Mouse (Mus musculus) intestine, embryonic 16.5 days (tissue): ENCODE results near the gene Apbb2. TPM values are rescaled to one million over a fixed set of nuclear protein-coding genes. Genes with fewer than 3 reads are reported as not detected.

ENCODE experiments used
- ATAC-seq: fragments of 200-750 bp; cut with Nextera tagmentation; 2 replicates; pipeline ENCODE4 v1.8.0; 2017; ENCODE audit warnings: moderate TSS enrichment, moderate library complexity
- H3K27ac ChIP-seq: fragments of 300-500 bp; sonication (generic); 2 replicates; pipeline ENCODE4 v1.5.1; 2014; ENCODE audit warnings: mild to moderate bottlenecking, low read length
- H3K27me3 ChIP-seq: fragments of 300-500 bp; sonication (generic); replicated peaks from 2 replicates; pipeline ENCODE4 v1.6.1; 2014; ENCODE audit warnings: low read length, control low read depth, mixed read lengths; ENCODE audit not compliant: control insufficient read depth, insufficient read depth
- H3K36me3 ChIP-seq: fragments of 300-500 bp; sonication (generic); 2 replicates; pipeline ENCODE4 v1.6.1; 2014; ENCODE audit warnings: low read length, control low read depth; ENCODE audit not compliant: control insufficient read depth, insufficient read depth
- H3K4me1 ChIP-seq: fragments of 300-500 bp; sonication (generic); 2 replicates; pipeline ENCODE4 v1.6.1; 2014; ENCODE audit warnings: low read length, control low read depth, mixed read lengths; ENCODE audit not compliant: control insufficient read depth, insufficient read depth
- H3K4me2 ChIP-seq: fragments of 300-500 bp; sonication (generic); 2 replicates; pipeline ENCODE4 v1.6.1; 2014; ENCODE audit warnings: low read depth, low read length, control low read depth
- H3K4me3 ChIP-seq: fragments of 300-500 bp; sonication (generic); 2 replicates; pipeline ENCODE4 v1.5.1; 2014; ENCODE audit warnings: mild to moderate bottlenecking, low read length
- H3K9ac ChIP-seq: fragments of 300-500 bp; sonication (generic); 2 replicates; pipeline ENCODE4 v1.6.1; 2014; ENCODE audit warnings: low read depth, low read length
- H3K9me3 ChIP-seq: fragments of 300-500 bp; sonication (generic); 2 replicates; pipeline ENCODE4 v1.6.1; 2016; ENCODE audit warnings: low read length, control low read depth; ENCODE audit not compliant: control insufficient read depth
- WGBS: fragments of 180-500 bp; shearing (Covaris S2); extraction: QIAGEN DNeasy Blood & Tissue Kit; methylation state at CpG from one replicate; pipeline ENCODE4 v1.1.7; 2014; 5-methylcytosine and 5-hydroxymethylcytosine counted together
- polyA plus RNA-seq: library from polyadenylated mRNA; unstranded; fragments of >200 nt; fragmentation: Nextera tagmentation; extraction: Ambion mirVana; gene quantifications from 2 replicates; pipeline ENCODE4 v1.2.1, GENCODE M21; 2015

Gene Apbb2
- polyA plus RNA-seq, 1 experiment from 2014 or later = 31.2 TPM

DNA sequence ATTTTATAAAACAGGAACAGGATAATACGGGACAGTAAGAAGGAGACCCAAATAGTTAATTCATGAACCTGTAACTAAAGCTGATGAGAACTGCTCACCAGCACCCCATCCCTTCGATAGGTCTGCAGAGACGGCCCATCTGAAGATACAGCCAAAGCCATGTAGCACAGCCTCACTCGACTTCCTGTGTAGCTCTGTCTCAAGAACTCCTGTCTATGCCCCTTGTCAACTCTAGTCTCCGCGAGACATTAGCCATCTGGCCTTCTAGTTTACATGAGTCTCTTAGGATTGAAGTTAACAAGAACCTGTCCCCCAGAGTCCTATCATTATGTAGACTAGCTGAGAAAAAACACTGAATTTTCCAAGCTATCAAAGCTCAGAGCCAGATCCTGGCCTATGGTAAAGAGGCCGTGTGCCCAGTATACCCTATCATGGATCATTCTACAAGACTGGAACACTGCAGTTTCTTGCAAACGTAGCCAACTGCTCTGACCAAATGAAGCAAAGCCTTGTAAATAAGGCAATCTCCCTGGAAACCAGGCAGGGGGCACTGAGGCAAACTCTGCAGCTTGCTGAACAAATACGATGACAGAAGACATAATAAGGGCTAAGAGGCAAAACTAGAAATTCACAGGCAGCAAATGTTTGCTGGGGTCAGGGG lies 49.3 kb downstream of the Apbb2 start:
- WGBS = 42% methylated on average over 9 of the region's 9 CpGs
- no peaks in the 10 kb centered on the region for H3K9me3 ChIP-seq
- H3K4me1 ChIP-seq = peaks cover 7% of the 10 kb centered on the region; the same call in 1 of the 2 replicates
- H3K4me3 ChIP-seq = no peak overlapping the region
- no peaks in the 10 kb centered on the region for H3K27me3 ChIP-seq
- ATAC-seq = no peak
- no peak overlapping the region for H3K4me2 ChIP-seq
- H3K36me3 ChIP-seq = no peaks in the 10 kb centered on the region
- no peak overlapping the region for H3K27ac ChIP-seq
- no peak overlapping the region for H3K9ac ChIP-seq

DNA sequence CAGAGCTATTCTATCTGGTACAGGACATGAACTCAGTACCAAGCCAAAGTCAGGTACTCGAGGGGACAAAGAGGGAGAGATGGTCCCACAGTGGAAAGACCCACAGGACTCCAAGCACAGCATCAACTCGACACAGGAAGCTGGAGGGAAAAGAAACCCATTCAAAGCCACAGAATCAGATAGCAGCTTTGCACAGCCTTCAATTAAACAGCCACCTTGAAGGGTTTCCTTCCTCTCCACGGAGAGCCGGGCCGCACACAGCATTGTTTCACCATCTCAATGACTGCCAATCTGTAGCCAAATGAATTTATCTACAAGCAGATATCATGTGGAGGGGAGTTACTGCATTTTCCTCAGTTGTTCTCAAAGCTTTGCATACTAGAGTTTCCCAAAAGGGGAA lies 50.6 kb downstream of the Apbb2 start:
- no peaks in the 10 kb centered on the region for H3K9me3 ChIP-seq
- no peak for ATAC-seq
- no peaks in the 10 kb centered on the region for H3K36me3 ChIP-seq
- no peaks in the 10 kb centered on the region for H3K27me3 ChIP-seq
- H3K4me3 ChIP-seq = no peak overlapping the region
- 65% methylated on average over 5 of the region's 5 CpGs for WGBS
- no peak overlapping the region for H3K4me2 ChIP-seq
- H3K9ac ChIP-seq = no peak overlapping the region
- H3K27ac ChIP-seq = no peak overlapping the region
- peaks cover 7% of the 10 kb centered on the region; the same call in 1 of the 2 replicates for H3K4me1 ChIP-seq

DNA sequence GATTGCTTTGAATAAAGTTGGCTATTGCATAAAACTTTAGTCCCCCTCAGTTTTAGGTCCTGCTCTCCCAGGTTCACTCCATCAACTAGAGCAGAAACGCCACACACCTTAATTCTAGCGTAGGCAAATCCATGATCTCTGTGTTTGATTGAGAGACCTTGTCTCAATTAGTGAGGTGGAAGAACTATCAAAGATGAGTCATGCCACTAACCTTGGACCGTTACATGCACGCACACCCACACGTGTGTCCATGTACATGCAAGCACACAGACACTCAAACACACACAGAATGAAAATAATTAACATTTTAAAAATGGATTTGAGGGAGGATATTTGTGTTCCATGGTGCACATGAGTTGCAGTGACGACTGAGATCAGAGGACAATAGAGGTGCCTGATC lies 51.2 kb downstream of the Apbb2 start:
- Histone ChIP-seq H3K4me2 (no peak overlapping the region), H3K27me3 (no peaks in the 10 kb centered on the region), H3K4me1 (peaks cover 7% of the 10 kb centered on the region; the same call in 1 of the 2 replicates), H3K9me3 (no peaks in the 10 kb centered on the region), H3K27ac (no peak overlapping the region), H3K36me3 (no peaks in the 10 kb centered on the region), H3K4me3 (no peak overlapping the region), H3K9ac (no peak overlapping the region)
- WGBS = 92% methylated on average over 6 of the region's 6 CpGs
- ATAC-seq = no peak

GRCm38 (mm10) chr5:66559591-66560175 lies 58.9 kb downstream of the Apbb2 start:
- ATAC-seq = peak; percentile 85
- 58% methylated on average over 8 of the region's 8 CpGs for WGBS
- Histone ChIP-seq H3K27ac (no peak overlapping the region; the same call in 1 of the 2 replicates), H3K9me3 (peaks cover 3% of the 10 kb centered on the region; the same call in 1 of the 2 replicates), H3K4me2 (no peak overlapping the region), H3K4me3 (no peak overlapping the region), H3K4me1 (peaks cover 3% of the 10 kb centered on the region), H3K36me3 (no peaks in the 10 kb centered on the region), H3K9ac (no peak overlapping the region), H3K27me3 (no peaks in the 10 kb centered on the region)

DNA sequence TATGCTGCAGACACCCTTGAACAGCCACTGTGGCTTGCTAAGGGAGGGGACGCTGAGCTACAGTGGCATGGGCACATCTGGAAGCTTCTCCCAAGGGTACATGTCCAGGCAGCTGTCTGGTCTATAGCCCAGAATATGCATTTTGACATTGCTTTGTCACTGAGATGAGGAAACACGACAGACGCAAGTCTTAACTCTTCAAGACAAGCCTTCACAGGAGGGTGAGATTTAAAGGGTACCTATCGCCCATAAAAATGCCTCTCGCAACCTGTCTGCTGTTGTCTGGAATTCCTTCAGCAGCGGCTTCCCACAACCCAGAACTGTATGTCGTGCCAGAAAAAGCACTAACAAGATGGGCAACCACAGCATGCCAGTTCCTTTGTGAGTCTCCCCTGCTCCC lies 60.5 kb downstream of the Apbb2 start:
- WGBS = 93% methylated on average over 7 of the region's 7 CpGs
- H3K27me3 ChIP-seq = no peaks in the 10 kb centered on the region
- no peaks in the 10 kb centered on the region for H3K36me3 ChIP-seq
- H3K4me3 ChIP-seq = no peak overlapping the region
- H3K9ac ChIP-seq = no peak overlapping the region
- peaks cover 11% of the 10 kb centered on the region for H3K4me1 ChIP-seq
- ATAC-seq = no peak
- H3K4me2 ChIP-seq = no peak overlapping the region
- H3K9me3 ChIP-seq = peaks cover 3% of the 10 kb centered on the region; the same call in 1 of the 2 replicates
- no peak overlapping the region for H3K27ac ChIP-seq

- Histone ChIP-seq H3K9ac (no peak overlapping the region), H3K27me3 (no peaks in the 10 kb centered on the region), H3K27ac (no peak overlapping the region), H3K4me1 (peaks cover 13% of the 10 kb centered on the region), H3K36me3 (no peaks in the 10 kb centered on the region), H3K4me2 (no peak overlapping the region), H3K9me3 (peaks cover 3% of the 10 kb centered on the region; the same call in 1 of the 2 replicates), H3K4me3 (no peak overlapping the region)
- no peak for ATAC-seq
These were observed 64.7 kb downstream of the Apbb2 start for GRCm38 (mm10) chr5:66553933-66554332.

- no peak overlapping the region for H3K9ac ChIP-seq
- H3K27me3 ChIP-seq = no peaks in the 10 kb centered on the region
- H3K4me2 ChIP-seq = no peak overlapping the region
- no peaks in the 10 kb centered on the region for H3K36me3 ChIP-seq
- peaks cover 16% of the 10 kb centered on the region for H3K4me1 ChIP-seq
- H3K27ac ChIP-seq = no peak overlapping the region
- H3K4me3 ChIP-seq = no peak overlapping the region
- 72% methylated on average over 9 of the region's 9 CpGs for WGBS
- no peak for ATAC-seq
- peaks cover 10% of the 10 kb centered on the region; the same call in 1 of the 2 replicates for H3K9me3 ChIP-seq
These were observed 66.3 kb downstream of the Apbb2 start for GRCm38 (mm10) chr5:66552246-66552645.

GRCm38 (mm10) chr5:66550292-66550691 lies 68.3 kb downstream of the Apbb2 start:
- no peak overlapping the region for H3K9ac ChIP-seq
- peaks cover 8% of the 10 kb centered on the region; the same call in 1 of the 2 replicates for H3K9me3 ChIP-seq
- no peak overlapping the region for H3K4me3 ChIP-seq
- no peaks in the 10 kb centered on the region for H3K27me3 ChIP-seq
- H3K4me1 ChIP-seq = peaks cover 18% of the 10 kb centered on the region
- no peaks in the 10 kb centered on the region for H3K36me3 ChIP-seq
- WGBS = 90% methylated on average over 5 of the region's 5 CpGs
- no peak overlapping the region for H3K4me2 ChIP-seq
- no peak for ATAC-seq
- H3K27ac ChIP-seq = no peak overlapping the region

DNA sequence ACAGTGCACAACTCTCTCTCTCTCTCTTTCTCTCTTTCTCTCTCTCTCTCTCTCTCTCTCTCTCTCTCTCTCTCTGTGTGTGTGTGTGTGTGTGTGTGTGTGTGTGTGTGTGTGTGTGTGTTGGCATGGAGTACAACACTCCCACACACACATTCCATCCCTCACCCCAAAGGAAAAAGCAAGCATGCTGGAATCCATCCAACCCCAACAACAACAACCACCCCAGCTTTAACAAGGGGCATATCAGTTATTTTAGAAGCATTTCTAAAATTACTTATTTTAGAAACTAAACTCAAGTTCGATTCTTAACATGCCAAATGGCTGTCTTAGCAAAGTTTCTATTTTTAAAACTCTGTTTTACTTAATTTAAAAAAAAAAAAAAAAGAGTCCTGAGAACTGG lies 68.9 kb downstream of the Apbb2 start:
- Histone ChIP-seq H3K9me3 (peaks cover 6% of the 10 kb centered on the region; the same call in 1 of the 2 replicates), H3K4me1 (peaks cover 18% of the 10 kb centered on the region), H3K4me3 (no peak overlapping the region), H3K27ac (no peak overlapping the region), H3K27me3 (no peaks in the 10 kb centered on the region), H3K9ac (no peak overlapping the region), H3K36me3 (no peaks in the 10 kb centered on the region), H3K4me2 (no peak overlapping the region)
- ATAC-seq = no peak
- WGBS = 83% methylated on average over 1 of the region's 1 CpGs
